Comparison of ENCODE assay signal across 10 mouse cellular contexts in the genomic region with DNA sequence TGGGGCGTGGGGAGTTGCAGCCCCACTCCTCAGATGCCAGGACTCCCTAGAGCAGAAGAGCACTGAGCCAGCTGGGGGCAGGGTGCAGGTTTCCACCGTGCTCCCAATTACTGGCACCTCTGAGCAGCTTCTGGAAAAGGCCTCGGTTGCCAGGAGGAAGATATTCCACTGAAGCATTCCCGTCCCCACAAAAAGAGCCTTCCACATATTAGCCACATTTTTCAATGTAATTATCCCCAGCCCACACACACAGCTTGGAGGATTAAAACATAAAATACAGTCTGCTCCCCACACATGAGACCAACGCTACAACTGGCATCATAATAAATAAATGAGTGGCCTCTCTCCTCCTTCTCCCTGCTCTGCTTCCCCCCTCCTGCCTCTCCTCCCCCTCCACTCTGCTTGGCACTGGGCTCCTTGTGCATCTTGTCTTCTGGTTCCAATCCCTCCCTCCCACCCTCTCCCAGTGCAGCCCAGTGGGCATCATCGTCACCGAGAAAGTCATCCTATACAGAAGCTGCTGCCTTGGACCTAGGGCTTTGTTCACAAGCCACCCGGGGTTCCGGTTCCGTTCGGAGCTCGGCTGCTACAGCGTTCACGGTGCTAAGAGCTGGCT.
DNase-seq lines count a peak whose midpoint lies in the region; ATAC-seq and TF ChIP-seq lines count a peak whose summit lies in the region.
"Had no signal": no experiment of that assay in that cellular context is flagged by ENCODE, and none has a peak within 500 bp of the region (broad histone marks: within the 10 kb centered on the region; RNA-seq: fewer than 3 reads in every experiment).

No protein-coding gene starts in this region.

- H3K27ac ChIP-seq in cortical plate, adult 2 months (ENCODE audit: insufficient read depth, low read length) = peak overlapping the region; percentile 68; the same call in 1 of the 2 replicates
- H3K27ac ChIP-seq in embryonic facial prominence, embryonic 14.5 days (replicated peaks; ENCODE audit: low read depth, low read length) = peak overlapping the region; percentile 85
- peak overlapping the region; percentile 81 for H3K27ac ChIP-seq in midbrain, embryonic 14.5 days (replicated peaks; ENCODE audit: low read depth, low read length)
- no peak overlapping the region for H3K27ac ChIP-seq in intestine, embryonic 15.5 days

- 27% methylated on average over 14 of the region's 14 CpGs for WGBS in embryonic facial prominence, embryonic 14.5 days
- WGBS in midbrain, embryonic 14.5 days = 17% methylated on average over 14 of the region's 14 CpGs
- WGBS in intestine, embryonic 15.5 days = 60% methylated on average over 14 of the region's 14 CpGs

- no peaks in the 10 kb centered on the region for H3K27me3 ChIP-seq in embryonic facial prominence, embryonic 14.5 days (replicated peaks; ENCODE audit: control insufficient read depth, insufficient read depth, low read length)
- no peaks in the 10 kb centered on the region for H3K27me3 ChIP-seq in midbrain, embryonic 14.5 days (ENCODE audit: control insufficient read depth, insufficient read depth, low read length)
- no peaks in the 10 kb centered on the region for H3K27me3 ChIP-seq in intestine, embryonic 15.5 days (replicated peaks)
- H3K27me3 ChIP-seq: Patski had no signal

- DNase-seq in embryonic facial prominence, embryonic 14.5 days (ENCODE audit: low spot score) = peak; percentile 67
- DNase-seq in layer of hippocampus, adult 9-10 months (ENCODE audit: low spot score) = peak; percentile 42
- peak; percentile 61 for DNase-seq in midbrain, embryonic 14.5 days
- no peak for DNase-seq in kidney, adult 11 months
- DNase-seq in heart, adult 11 months = no peak
- DNase-seq: heart, adult 18-20 months had no signal

- no peak for TF ChIP-seq POLR2A in cortical plate, adult 2 months (IDR thresholded peaks at IDR 0.05; ENCODE audit: extremely low read depth, insufficient read depth, low read length)

- peaks cover 4% of the 10 kb centered on the region for H3K4me1 ChIP-seq in cortical plate, adult 2 months (ENCODE audit: control insufficient read depth, insufficient read depth, low read length)
- peaks cover 29% of the 10 kb centered on the region for H3K4me1 ChIP-seq in embryonic facial prominence, embryonic 14.5 days (ENCODE audit: control insufficient read depth, insufficient read depth, low read length)
- peaks cover 48% of the 10 kb centered on the region for H3K4me1 ChIP-seq in midbrain, embryonic 14.5 days (ENCODE audit: control insufficient read depth, insufficient read depth, low read length)
- H3K4me1 ChIP-seq in intestine, embryonic 15.5 days (replicated peaks) = 0 out of 2 replicates have a peak, but pooled peaks cover 4% of the 10 kb centered on the region

- no peaks in the 10 kb centered on the region for H3K36me3 ChIP-seq in embryonic facial prominence, embryonic 14.5 days (ENCODE audit: control insufficient read depth, insufficient read depth, low read length)
- no peaks in the 10 kb centered on the region for H3K36me3 ChIP-seq in midbrain, embryonic 14.5 days (ENCODE audit: control insufficient read depth, insufficient read depth, low read length)
- no peaks in the 10 kb centered on the region for H3K36me3 ChIP-seq in intestine, embryonic 15.5 days

- no peaks in the 10 kb centered on the region for H3K9me3 ChIP-seq in embryonic facial prominence, embryonic 14.5 days (ENCODE audit: control insufficient read depth, low read length)
- H3K9me3 ChIP-seq in midbrain, embryonic 14.5 days (ENCODE audit: control insufficient read depth, low read length) = no peaks in the 10 kb centered on the region
- no peaks in the 10 kb centered on the region for H3K9me3 ChIP-seq in intestine, embryonic 15.5 days

- peak overlapping the region; percentile 41 for H3K4me3 ChIP-seq in cortical plate, adult 2 months (ENCODE audit: insufficient read depth, low read length)
- H3K4me3 ChIP-seq in embryonic facial prominence, embryonic 14.5 days (ENCODE audit: low read depth, low read length) = no peak overlapping the region
- H3K4me3 ChIP-seq in midbrain, embryonic 14.5 days (replicated peaks; ENCODE audit: low read depth, low read length) = no peak overlapping the region
- H3K4me3 ChIP-seq in intestine, embryonic 15.5 days (replicated peaks) = no peak overlapping the region

- peak overlapping the region; percentile 27; the same call in 1 of the 2 replicates for H3K4me2 ChIP-seq in embryonic facial prominence, embryonic 14.5 days (ENCODE audit: low read depth, low read length)
- H3K4me2 ChIP-seq in midbrain, embryonic 14.5 days (ENCODE audit: low read length) = peak overlapping the region; percentile 27
- no peak overlapping the region for H3K4me2 ChIP-seq in intestine, embryonic 15.5 days (replicated peaks)

- no peak overlapping the region for H3K9ac ChIP-seq in embryonic facial prominence, embryonic 14.5 days (ENCODE audit: low read depth, low read length)
- H3K9ac ChIP-seq in midbrain, embryonic 14.5 days (replicated peaks; ENCODE audit: low read length) = no peak overlapping the region; the same call in 1 of the 2 replicates
- H3K9ac ChIP-seq in intestine, embryonic 15.5 days = no peak overlapping the region

- ATAC-seq in embryonic facial prominence, embryonic 14.5 days (ENCODE audit: low read depth) = 0 out of 2 replicates have a peak, but pooled peaks have one; percentile 13
- ATAC-seq in midbrain, embryonic 14.5 days (ENCODE audit: low FRiP score, low TSS enrichment) = peak; percentile 29; the same call in 1 of the 2 replicates
- ATAC-seq in intestine, embryonic 15.5 days = no peak
- ATAC-seq in granulocyte monocyte progenitor cell, adult 5-6 weeks (replicated peaks; ENCODE audit: poor library complexity, severe bottlenecking) = no peak
- ATAC-seq: Patski had no signal

- no peak for TF ChIP-seq CTCF in cortical plate, adult 2 months (IDR thresholded peaks at IDR 0.05; ENCODE audit: extremely low read depth, insufficient read depth, low read length)

Comparison
In these comparisons a context has a peak if more than half of its experiments do, and no peak if none do; other contexts are left out.
1. ATAC-seq: peak in embryonic facial prominence, embryonic 14.5 days (single experiment) and midbrain, embryonic 14.5 days (single experiment); none in intestine, embryonic 15.5 days (single experiment) and granulocyte monocyte progenitor cell, adult 5-6 weeks (single experiment).
2. DNase-seq: peak in embryonic facial prominence, embryonic 14.5 days (single experiment), layer of hippocampus, adult 9-10 months (single experiment) and midbrain, embryonic 14.5 days (single experiment); none in kidney, adult 11 months (single experiment) and heart, adult 11 months (single experiment).